Mouse (Mus musculus) spleen, adult 2 months (tissue): ENCODE data around the gene Dnajb12.

ENCODE experiments used
- CTCF ChIP-seq: fragments of 200-500 bp; IDR thresholded peaks from 2 replicates; pipeline ENCODE4 v1.5.1; 2011; ENCODE audit warnings: mild to moderate bottlenecking, inconsistent platforms; ENCODE audit not compliant: insufficient read depth, insufficient read length, insufficient replicate concordance; ENCODE audit errors: extremely low read depth
- POLR2A ChIP-seq: fragments of 200-500 bp; IDR thresholded peaks from 2 replicates; pipeline ENCODE4 v1.6.1; 2011; ENCODE audit warnings: low read depth, low read length, inconsistent platforms

GRCm38 (mm10) chr10:59909357-59909847 is 30.0 kb downstream of the Dnajb12 start:
- no peak for TF ChIP-seq CTCF
- TF ChIP-seq POLR2A, result no peak
